Mouse (Mus musculus) E14TG2a.4 (cell line): ENCODE measurements around the gene Map10.

Experiments used
- H3K27me3 ChIP-seq: 2 replicates; pipeline ENCODE4 v1.6.1; 2014; ENCODE audit warnings: low read length, control low read depth; ENCODE audit not compliant: insufficient read depth
- H3K36me3 ChIP-seq: 2 replicates; pipeline ENCODE4 v1.6.1; 2014; ENCODE audit warnings: low read length, control low read depth; ENCODE audit not compliant: insufficient read depth
- H3K4me1 ChIP-seq: replicated peaks from 2 replicates; pipeline ENCODE4 v1.6.1; 2014; ENCODE audit warnings: low read depth, low read length, control low read depth
- H3K4me3 ChIP-seq: replicated peaks from 2 replicates; pipeline ENCODE4 v1.5.1; 2014; ENCODE audit warnings: mild to moderate bottlenecking, low read length
- H3K9me3 ChIP-seq: 2 replicates; pipeline ENCODE4 v1.6.1; 2014; ENCODE audit warnings: low read length, control low read depth
- CTCF ChIP-seq: conservative IDR thresholded peaks from 2 replicates; pipeline ENCODE4 v1.5.1; 2014; ENCODE audit warnings: low read length
- NANOG ChIP-seq: IDR thresholded peaks from 2 replicates; pipeline ENCODE4 v1.6.1; 2014; ENCODE audit warnings: borderline replicate concordance, low read length, mixed read lengths
- POU5F1 ChIP-seq: IDR thresholded peaks from 2 replicates; pipeline ENCODE4 v1.6.1; 2014; ENCODE audit warnings: low read length, borderline replicate concordance

Gene Map10

GRCm38 (mm10) chr8:125662669-125663048, 7.0 kb upstream of the Map10 start:
- no peaks in the 10 kb centered on the region for H3K36me3 ChIP-seq
- no peaks in the 10 kb centered on the region for H3K27me3 ChIP-seq
- no peaks in the 10 kb centered on the region for H3K9me3 ChIP-seq
- H3K4me3 ChIP-seq: no peak overlapping the region
- TF ChIP-seq NANOG: no peak
- no peak for TF ChIP-seq POU5F1
- TF ChIP-seq CTCF: no peak
- peaks cover 64% of the 10 kb centered on the region for H3K4me1 ChIP-seq

- TF ChIP-seq POU5F1 (no peak), CTCF (no peak), NANOG (no peak)
- Histone ChIP-seq H3K4me3 (no peak overlapping the region), H3K36me3 (peaks cover 1% of the 10 kb centered on the region; the same call in 1 of the 2 replicates), H3K9me3 (no peaks in the 10 kb centered on the region), H3K27me3 (no peaks in the 10 kb centered on the region), H3K4me1 (peaks cover 63% of the 10 kb centered on the region)
Observed at GRCm38 (mm10) chr8:125665183-125665875, 4.3 kb upstream of the Map10 start.

- no peaks in the 10 kb centered on the region for H3K27me3 ChIP-seq
- H3K4me1 ChIP-seq: peaks cover 66% of the 10 kb centered on the region
- peaks cover 6% of the 10 kb centered on the region for H3K36me3 ChIP-seq
- no peak for TF ChIP-seq CTCF
- peak; percentile 48; the same call in 1 of the 2 replicates for TF ChIP-seq NANOG
- TF ChIP-seq POU5F1: peak; percentile 65; the same call in 1 of the 2 replicates
- H3K4me3 ChIP-seq: no peak overlapping the region
- no peaks in the 10 kb centered on the region for H3K9me3 ChIP-seq
Observed at GRCm38 (mm10) chr8:125665876-125666186, 3.8 kb upstream of the Map10 start.

GRCm38 (mm10) chr8:125666201-125666600, 3.4 kb upstream of the Map10 start:
- TF ChIP-seq POU5F1: no peak
- no peak for TF ChIP-seq NANOG
- no peak for TF ChIP-seq CTCF
- Histone ChIP-seq H3K4me1 (peaks cover 70% of the 10 kb centered on the region), H3K9me3 (no peaks in the 10 kb centered on the region), H3K27me3 (no peaks in the 10 kb centered on the region), H3K4me3 (no peak overlapping the region), H3K36me3 (peaks cover 10% of the 10 kb centered on the region)

GRCm38 (mm10) chr8:125667248-125667647, 2.4 kb upstream of the Map10 start:
- H3K9me3 ChIP-seq: no peaks in the 10 kb centered on the region
- TF ChIP-seq POU5F1 (no peak), NANOG (no peak), CTCF (no peak)
- H3K4me3 ChIP-seq: no peak overlapping the region

GRCm38 (mm10) chr8:125669159-125669699, 389 bp upstream of the Map10 start:
- Histone ChIP-seq H3K27me3 (no peaks in the 10 kb centered on the region), H3K4me3 (peak overlapping the region; percentile 90), H3K4me1 (peaks cover 58% of the 10 kb centered on the region), H3K9me3 (no peaks in the 10 kb centered on the region), H3K36me3 (peaks cover 23% of the 10 kb centered on the region)
- TF ChIP-seq POU5F1 (no peak), CTCF (no peak), NANOG (no peak)

More at GRCm38 (mm10) chr8:125667248-125667647, 2.4 kb upstream of the Map10 start:
- Histone ChIP-seq H3K27me3 (no peaks in the 10 kb centered on the region), H3K36me3 (peaks cover 20% of the 10 kb centered on the region), H3K4me1 (peaks cover 78% of the 10 kb centered on the region)

- TF ChIP-seq POU5F1 (no peak), CTCF (no peak), NANOG (no peak)
- Histone ChIP-seq H3K9me3 (no peaks in the 10 kb centered on the region), H3K36me3 (peaks cover 23% of the 10 kb centered on the region), H3K4me3 (peak overlapping the region; percentile 90), H3K27me3 (no peaks in the 10 kb centered on the region), H3K4me1 (peaks cover 53% of the 10 kb centered on the region)
Observed at GRCm38 (mm10) chr8:125670420-125670819, 802 bp downstream of the Map10 start.

GRCm38 (mm10) chr8:125670906-125671305, 1.3 kb downstream of the Map10 start:
- peak overlapping the region; percentile 90 for H3K4me3 ChIP-seq
- H3K27me3 ChIP-seq: no peaks in the 10 kb centered on the region
- no peak for TF ChIP-seq CTCF
- TF ChIP-seq NANOG: no peak
- TF ChIP-seq POU5F1: no peak
- no peaks in the 10 kb centered on the region for H3K9me3 ChIP-seq
- H3K36me3 ChIP-seq: peaks cover 23% of the 10 kb centered on the region
- peaks cover 53% of the 10 kb centered on the region for H3K4me1 ChIP-seq

- TF ChIP-seq NANOG: no peak
- no peak for TF ChIP-seq POU5F1
- no peak for TF ChIP-seq CTCF
- H3K36me3 ChIP-seq: peaks cover 23% of the 10 kb centered on the region
- no peaks in the 10 kb centered on the region for H3K27me3 ChIP-seq
- H3K4me3 ChIP-seq: 0 out of 2 replicates have a peak overlapping the region, but pooled peaks have one; percentile 90
- no peaks in the 10 kb centered on the region for H3K9me3 ChIP-seq
- peaks cover 53% of the 10 kb centered on the region for H3K4me1 ChIP-seq
Observed at GRCm38 (mm10) chr8:125671371-125671770, 1.8 kb downstream of the Map10 start.
